Mouse (Mus musculus): ENCODE results near the gene Ssh2.

DNA sequence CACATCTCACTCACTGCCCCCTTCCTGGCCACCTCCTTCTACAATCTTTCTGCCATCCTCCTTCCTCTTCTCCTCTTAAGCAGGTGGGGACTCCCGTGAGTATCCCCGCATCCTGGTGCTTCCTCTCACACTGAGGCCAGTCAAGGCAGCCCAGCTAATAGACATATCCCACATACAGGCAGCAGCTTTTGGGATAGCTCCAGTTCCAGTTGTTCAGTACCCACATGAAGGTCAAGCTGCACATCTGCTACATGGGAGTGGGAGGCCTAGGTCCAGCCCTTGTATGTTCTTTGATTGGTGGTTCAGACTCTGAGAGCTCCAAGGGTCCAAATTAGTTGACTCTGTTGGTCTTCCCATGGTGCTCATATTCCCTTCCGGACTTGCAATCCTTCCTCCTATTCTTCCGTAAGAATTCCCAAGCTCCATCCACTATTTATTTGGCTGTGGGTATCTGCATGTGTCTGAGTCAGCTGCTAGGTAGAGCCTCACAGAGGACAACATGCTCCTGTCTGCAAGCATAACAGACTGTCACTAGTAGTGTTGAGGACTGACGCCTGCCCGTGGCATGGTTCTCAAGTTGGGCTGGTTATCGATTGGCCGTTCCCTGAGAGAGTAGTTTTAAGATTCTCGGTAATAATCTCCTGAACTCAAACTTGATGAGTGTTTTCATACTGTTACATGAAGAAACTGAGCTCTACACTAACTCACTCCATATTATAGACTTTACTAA lies 151.6 kb downstream of the Ssh2 start:
- TF ChIP-seq POLR2A (IDR thresholded peaks at IDR 0.05; ENCODE audit: extremely low read depth, insufficient read depth, low read length) (no peak), CTCF (IDR thresholded peaks at IDR 0.05; ENCODE audit: extremely low read depth, insufficient read depth, low read length) (no peak)
